Mouse (Mus musculus): ENCODE measurements at regions not wholly inside any gene's neighbourhood (a gene's known extent, or its start where the extent isn't known, plus 50 kb on each side); places are given as distances from the start of the nearest gene placed in this dataset.

DNA sequence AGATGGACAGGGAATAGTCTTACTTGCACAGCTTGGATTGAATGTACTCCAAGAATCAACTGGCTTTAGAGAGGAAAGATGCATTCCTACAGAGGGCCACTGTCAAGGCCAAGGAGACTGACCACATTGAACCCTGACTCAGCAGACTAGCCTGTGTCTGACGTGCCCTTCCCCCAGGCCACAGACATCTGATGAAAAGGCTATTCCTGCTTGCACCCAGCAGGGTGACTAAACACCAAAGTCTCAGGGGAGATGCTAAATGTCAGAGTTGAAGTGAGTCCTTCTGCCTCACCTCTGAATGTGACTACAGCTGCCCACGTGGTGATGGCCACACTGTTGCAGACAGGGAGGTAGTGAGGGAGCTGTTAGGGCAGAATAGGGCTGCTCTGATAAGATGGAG is 140.2 kb upstream of the Fggy start:
- DNase-seq: peak; percentile 20

- no peak for DNase-seq
Measured at GRCm38 (mm10) chr4:95426563-95426962, 130.7 kb upstream of the Fggy start.

DNA sequence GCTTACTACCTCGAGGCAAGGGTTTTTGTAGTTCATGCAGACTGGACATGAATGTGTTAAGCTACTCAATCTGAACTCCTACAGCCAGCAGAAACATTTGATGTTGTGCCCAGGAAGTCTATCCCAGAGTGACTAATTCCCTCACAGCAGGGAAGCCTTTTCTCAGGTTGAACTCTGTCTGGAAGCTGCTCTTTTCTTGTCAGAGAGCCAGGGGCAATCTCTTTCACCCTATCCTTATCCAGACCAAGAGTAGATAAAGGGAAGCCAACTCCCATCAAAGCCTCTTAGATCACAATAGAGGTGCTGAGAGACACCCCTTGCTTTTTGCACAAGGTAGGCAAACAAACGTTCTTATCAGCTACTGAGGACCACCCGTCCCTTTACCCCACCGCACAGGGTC is 122.8 kb upstream of the Fggy start:
- DNase-seq: peak; percentile 17

- no peak for DNase-seq
Measured at GRCm38 (mm10) chr4:95435080-95435479, 122.2 kb upstream of the Fggy start.

DNA sequence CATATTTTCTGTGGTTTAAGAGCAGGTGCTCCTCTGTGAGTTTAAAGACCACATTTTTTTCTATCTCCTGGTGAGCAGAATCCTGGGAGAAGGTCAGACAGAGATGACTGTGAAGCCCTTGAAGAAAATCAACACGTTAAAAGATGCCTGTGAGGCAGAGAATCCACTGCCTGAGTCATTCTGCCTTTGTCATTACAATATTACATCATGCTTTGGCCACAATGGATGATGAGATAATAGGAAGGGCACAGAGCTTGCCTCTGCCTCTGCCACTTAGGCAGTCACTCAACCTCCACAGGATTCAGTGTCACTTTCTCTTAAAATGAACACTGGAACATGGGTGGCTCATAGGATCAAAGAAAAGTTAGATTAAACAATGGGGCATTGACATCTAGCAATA is 117.5 kb upstream of the Fggy start:
- peak; percentile 26 for DNase-seq

DNA sequence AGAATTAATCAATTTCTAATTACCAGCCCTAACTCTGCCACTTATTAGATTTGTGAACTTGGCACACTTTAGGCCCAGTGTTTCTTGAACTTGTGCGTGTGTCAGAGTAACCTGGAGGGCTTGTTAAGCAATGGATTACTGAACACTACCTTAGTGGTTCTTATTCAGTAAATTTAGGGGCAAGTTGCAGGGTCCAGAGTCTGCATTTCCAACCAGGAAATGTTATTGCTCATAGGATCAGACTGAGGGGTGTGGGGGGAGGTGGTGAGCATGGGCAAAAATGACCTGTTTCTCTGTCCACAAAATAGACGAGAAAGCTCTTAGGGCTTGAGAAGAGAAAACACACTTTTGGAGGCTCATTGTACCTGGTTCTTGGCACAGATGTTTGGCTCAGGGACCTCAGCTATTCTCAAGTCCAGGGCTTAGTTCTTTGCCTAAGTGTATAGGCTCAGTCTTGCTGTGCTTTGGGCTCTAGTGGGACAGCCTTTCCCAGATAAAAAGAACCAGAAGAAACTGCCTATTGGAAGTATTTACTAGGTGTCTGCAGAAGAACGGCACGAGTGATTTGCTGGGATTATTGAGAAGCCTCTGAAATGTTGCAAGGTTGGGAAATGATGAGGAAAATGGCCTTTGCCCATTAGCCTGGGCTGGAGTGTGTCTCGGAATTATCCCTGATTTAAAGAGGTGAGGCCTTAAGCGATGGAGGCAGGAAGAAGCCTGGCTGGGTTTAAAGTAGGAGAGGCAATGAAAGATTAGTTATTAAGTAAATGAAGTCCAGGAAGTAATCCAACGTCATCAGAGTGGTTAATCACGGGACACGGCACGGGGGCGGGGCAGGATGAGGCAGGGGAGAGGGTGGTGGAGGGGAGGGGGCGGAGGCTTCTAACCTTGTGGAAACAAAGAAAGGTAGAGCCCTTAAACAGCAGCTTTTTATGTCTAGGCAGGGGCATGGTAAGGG is 113.2 kb upstream of the Fggy start:
- no peak for DNase-seq

GRCm38 (mm10) chr4:95450286-95450685 is 107.0 kb upstream of the Fggy start:
- DNase-seq: no peak

DNA sequence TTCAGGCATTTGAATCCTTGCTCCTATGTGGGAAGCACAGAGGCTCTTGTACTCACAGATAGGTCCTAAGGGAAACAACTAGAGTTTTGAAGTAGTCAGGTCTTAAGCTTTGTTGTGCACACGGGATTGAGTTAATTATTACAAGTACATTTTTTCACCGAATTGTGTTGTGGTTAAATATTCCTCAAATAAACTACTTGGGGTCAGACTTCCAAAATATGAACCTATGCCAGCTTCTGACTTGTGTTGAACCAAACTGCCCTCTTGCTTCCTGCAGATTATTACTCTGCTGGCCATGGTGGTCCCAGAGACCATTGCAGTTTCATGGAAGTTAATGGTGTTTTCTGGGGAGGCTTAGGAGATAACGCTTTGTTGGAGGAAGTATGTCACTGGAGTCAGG is 105.5 kb upstream of the Fggy start:
- DNase-seq: no peak

DNA sequence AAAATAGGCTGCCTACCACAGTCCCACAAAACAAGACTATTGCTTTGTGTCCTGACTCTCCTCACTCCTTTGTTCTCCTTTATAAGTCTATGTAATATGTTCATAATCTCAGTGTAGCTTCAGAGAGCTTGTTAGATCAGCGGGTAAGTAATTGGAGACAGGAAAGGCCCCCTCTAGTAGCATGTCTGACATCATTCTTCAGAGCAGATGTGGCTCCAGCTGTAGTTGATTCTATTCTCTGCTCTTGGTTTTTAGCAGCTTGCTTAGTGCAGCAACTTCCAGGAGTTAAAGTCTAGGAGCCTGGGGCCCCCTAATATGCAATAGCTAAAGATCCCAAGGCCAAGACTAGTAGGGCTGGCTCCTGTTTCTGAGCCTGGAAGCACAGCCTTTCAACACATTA is 101.0 kb upstream of the Fggy start:
- no peak for DNase-seq

DNA sequence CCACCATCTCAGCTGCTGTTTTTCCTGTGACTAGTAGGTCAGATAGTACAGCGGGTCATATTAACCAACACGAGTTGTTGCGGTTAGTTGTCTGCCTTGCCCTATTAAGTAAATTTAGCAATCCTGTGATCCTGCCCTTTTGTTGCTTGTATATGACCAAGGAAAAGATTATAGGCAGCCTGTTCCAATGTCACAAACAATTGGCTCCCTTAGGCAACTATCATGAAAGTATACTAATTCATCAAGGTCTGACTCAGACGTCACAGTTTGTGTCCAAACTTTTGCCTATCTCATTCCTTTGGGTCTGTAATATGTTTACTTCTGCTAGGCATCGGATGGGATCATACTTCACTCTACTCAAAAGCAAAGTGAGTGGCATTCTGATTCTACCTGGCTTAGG is 100.4 kb upstream of the Fggy start:
- no peak for DNase-seq

DNA sequence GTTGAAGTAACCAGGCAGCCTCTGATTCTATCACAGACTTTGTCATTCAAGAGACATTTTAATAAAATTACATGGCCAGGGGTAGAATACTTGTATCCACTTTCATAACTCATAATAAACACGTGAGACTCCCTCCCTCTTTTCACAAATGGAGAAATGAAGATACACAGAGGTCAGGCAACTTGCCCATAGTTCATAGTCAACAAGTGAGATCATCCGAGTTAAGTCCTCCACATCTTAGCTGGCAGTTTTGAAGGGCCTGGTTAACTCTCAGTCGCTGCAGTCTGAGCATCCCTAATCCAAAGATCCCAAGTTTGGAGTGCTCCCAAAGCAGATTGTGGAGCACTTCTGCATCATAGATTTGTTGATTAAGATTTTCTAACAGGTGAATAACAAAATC is 94.8 kb upstream of the Fggy start:
- no peak for DNase-seq

DNA sequence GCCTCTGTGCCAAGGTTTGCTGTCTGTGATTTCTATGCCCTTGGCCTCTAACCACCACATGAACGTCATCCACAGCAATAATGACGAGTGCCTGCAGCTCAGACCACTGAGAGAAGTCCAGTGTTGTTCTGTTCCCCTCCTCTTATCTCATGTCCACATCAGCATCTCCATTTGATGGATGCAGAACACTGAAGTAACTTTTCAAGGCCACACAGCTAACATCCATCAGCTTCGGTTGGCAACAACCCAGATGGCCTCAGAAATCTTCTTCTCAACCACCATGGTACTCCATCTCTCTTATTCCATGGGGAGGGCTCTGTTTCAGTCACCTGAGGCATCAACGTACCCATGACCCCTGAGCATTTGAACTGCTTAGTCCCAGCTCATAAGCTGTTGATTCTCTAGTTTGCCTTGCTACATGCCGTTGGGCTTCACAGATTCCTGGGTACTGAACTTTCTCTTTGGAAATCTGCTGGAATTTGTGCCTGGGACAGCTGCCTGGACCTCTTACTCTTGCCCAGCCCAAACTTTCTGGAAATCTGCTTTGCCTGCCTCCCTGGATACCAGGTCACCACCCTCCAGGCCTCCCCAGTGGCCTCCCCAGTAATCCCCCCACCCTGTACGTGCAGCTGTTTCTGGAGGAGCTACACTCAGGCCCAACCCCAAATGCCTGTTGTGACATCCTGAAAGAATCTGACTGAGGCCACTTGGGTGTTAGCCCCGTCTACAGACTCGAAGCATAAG is 94.1 kb upstream of the Fggy start:
- DNase-seq: peak; percentile 36

DNA sequence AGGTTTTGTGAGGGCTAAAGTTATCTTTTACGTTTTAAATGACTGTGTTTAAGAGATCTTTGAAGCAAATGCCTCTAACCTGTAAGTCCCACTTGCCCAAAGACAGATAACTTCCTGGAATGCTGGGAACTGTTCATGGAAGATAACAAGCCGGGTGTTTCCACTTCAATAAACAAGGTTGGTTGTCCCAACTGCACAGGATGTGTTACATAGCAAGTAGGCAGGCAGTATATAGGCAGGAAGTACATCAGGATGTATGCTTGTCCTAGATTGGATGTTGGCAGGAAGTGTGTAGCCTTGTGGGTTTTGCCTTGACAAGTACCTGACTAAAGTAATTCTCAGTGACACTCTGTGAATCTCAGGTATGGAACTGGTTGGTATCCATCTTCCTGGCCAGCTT is 90.7 kb upstream of the Fggy start:
- DNase-seq: no peak

GRCm38 (mm10) chr4:95467526-95467925 is 89.8 kb upstream of the Fggy start:
- no peak for DNase-seq

GRCm38 (mm10) chr4:95474726-95475406 is 82.4 kb upstream of the Fggy start:
- DNase-seq: no peak

DNA sequence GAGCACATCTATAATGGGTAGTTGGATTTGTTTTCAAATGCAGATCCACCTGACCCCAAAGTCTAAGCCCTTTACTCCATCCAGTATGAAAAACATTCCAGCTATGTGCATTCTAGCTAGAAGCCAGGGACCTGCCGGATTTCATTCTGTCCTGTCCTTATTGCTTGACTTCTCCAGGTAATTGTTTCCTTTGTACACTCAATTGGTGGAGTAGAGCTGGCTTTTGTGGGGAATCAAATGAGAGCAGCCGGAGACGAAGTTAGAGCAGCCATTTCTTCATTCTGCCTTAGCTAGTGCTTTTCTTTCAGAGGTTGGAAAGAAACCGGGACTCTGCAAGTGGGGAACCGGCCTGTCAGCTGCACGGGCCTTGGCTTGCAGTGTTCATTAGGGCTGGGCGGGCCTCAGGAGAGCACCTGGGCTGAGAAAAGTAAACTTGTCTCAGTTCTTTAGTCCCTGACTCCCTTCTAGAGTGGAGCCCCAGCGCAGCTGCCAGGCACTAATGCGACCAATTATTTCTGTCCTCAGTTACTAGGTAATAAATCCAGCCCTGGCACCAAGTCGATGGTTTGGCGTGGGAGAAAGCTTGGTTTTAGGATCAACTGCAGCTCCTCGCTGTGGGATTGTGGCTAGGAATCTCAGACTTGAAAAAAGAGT is 81.1 kb upstream of the Fggy start:
- DNase-seq: no peak

DNA sequence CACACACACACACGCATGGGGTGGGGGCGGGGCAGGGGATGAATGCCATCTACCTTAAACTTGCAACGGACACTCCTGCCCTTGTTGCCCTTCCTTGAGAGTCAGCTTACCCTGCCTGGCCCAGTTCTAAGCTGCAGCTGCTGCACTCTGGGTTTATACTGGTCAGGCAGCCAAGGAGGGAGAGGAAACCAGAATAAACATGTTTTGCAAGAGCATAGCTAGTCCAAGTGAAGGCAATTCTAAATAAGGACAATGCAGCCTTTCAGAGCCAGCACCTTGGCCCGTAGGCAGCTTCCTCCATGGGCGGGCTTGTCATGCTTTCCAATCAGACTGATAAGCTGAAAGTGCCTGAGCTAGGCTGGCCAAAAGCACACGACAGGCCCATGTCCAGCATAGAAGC is 73.7 kb upstream of the Fggy start:
- peak; percentile 27 for DNase-seq

GRCm38 (mm10) chr4:95487323-95487722 is 70.0 kb upstream of the Fggy start:
- peak; percentile 5 for DNase-seq

GRCm38 (mm10) chr4:95487969-95488368 is 69.3 kb upstream of the Fggy start:
- no peak for DNase-seq

DNA sequence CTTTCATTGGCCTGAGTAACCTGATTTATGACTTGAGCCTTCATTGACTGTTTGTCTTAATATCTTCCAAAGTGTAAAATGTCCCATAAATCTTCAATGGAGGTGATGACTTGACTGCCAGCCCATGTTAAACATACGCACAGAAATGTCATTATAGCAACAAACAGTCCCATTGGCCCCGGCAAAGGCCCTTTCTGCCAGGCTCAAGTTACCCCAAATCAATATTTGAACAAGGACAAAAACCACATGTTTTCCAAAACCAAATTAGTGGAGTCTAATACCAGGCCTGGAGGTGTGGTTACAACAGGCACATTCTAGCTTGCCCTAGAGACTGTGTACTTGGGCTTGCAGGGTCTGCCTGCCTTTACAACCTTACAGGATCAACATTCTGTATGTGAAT is 68.2 kb upstream of the Fggy start:
- no peak for DNase-seq

DNA sequence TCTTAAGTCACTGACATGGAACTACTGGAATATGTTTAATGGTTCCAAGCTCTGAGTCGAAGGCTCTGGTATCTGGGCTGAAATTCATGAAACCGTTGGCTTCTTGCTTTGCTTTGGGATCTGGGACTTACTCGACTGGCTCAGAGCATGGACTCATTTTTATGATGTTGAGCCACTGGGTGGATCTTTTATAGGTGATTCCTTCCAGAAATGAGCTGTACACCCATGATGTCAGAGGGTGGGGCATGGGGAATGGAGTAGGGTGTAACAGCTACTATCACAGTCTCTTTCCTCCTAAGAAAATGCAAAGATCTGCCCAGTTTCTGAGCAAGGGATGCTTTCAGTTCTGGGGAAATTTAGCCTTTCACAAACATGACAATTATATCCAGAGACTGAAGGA is 57.0 kb upstream of the Fggy start:
- DNase-seq: no peak

GRCm38 (mm10) chr4:95501164-95501563 is 56.1 kb upstream of the Fggy start:
- no peak for DNase-seq

All from adrenal gland, adult 8-10 months (tissue).